Comparison of ENCODE assay signal across 15 mouse cellular contexts in the genomic region with DNA sequence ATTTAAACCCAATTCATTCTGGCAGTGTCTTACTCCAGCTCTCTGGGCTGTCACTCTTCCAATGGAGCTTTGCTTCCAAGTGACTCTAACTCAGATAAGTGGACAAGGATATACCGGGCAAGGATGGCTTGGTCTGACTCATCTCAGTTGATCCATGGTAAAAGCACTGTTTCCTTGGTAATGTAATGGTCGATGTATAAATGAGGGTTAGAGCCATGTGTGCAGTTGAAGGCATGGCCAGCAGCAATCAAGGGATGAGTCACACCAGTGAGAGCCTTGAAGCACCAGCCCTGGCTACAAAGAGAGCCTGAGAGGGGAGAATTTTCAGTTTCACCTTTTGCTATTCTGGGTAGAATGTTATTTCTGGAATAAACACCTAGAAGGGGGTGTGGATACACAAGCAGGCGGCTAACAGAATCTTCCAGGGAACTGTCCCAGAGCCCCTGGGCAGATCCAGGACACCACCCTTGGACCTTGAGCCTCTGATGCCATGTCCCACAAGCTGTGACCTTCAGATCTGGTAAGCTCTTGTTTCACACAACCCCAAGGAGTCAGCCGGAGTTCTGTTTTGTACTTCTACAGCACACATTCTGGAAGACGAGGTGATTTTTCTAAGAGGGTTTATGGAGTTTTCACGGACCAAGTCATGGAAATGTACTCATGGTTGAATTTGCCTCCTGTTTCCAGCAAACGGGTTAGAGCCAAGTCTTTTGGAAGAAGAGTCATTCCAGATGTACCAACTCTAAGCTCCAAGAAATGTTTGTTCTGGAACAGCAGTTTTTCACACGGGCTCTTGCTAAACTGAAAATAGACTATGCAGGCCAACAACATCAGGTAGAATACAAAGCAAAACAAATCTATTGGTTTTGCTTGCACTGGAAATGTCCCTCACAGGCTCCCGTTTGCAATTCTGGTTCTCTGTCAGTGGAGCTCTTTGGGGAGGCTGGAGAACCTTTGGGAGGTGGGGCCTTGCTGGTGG.
A peak's percentile ranks its signal among the peaks of the same experiment; 100 is the strongest.
DNase-seq lines count a peak whose midpoint lies in the region; ATAC-seq and TF ChIP-seq lines count a peak whose summit lies in the region.
"Had no signal": no experiment of that assay in that cellular context is flagged by ENCODE, and none has a peak within 500 bp of the region (broad histone marks: within the 10 kb centered on the region; RNA-seq: fewer than 3 reads in every experiment).

No protein-coding gene starts in this region.

- no peak for TF ChIP-seq CTCF in stomach, postnatal 0 days (IDR thresholded peaks at IDR 0.05; ENCODE audit: low read depth)

- no peak for TF ChIP-seq EP300 in stomach, postnatal 0 days (optimal IDR thresholded peaks at IDR 0.05)

- no peak overlapping the region for H3K9ac ChIP-seq in heart, embryonic 12.5 days
- no peak overlapping the region for H3K9ac ChIP-seq in stomach, postnatal 0 days (ENCODE audit: low read length)
- no peak overlapping the region for H3K9ac ChIP-seq in kidney, embryonic 15.5 days
- no peak overlapping the region for H3K9ac ChIP-seq in hindbrain, embryonic 14.5 days
- H3K9ac ChIP-seq: embryonic facial prominence, embryonic 13.5 days; neural tube, embryonic 13.5 days had no signal

- no peak overlapping the region for H3K27ac ChIP-seq in heart, embryonic 12.5 days (ENCODE audit: poor library complexity, severe bottlenecking)
- no peak overlapping the region for H3K27ac ChIP-seq in stomach, postnatal 0 days (replicated peaks)
- no peak overlapping the region for H3K27ac ChIP-seq in kidney, embryonic 15.5 days
- H3K27ac ChIP-seq in hindbrain, embryonic 14.5 days, result no peak overlapping the region
- H3K27ac ChIP-seq: embryonic facial prominence, embryonic 13.5 days; neural tube, embryonic 13.5 days had no signal

- H3K27me3 ChIP-seq in heart, embryonic 12.5 days (replicated peaks), result no peaks in the 10 kb centered on the region
- H3K27me3 ChIP-seq in stomach, postnatal 0 days (ENCODE audit: control insufficient read depth, insufficient read depth, low read length), result no peaks in the 10 kb centered on the region
- 0 out of 2 replicates have a peak, but pooled peaks cover 1% of the 10 kb centered on the region for H3K27me3 ChIP-seq in kidney, embryonic 15.5 days
- no peaks in the 10 kb centered on the region for H3K27me3 ChIP-seq in hindbrain, embryonic 14.5 days (ENCODE audit: control insufficient read depth, insufficient read depth, low read length)
- H3K27me3 ChIP-seq: embryonic facial prominence, embryonic 13.5 days; neural tube, embryonic 13.5 days had no signal

- peak; percentile 12 to 23 for DNase-seq in cerebellum, adult 18-20 months
- DNase-seq in cerebellum, adult 11 months, result no peak
- peak; percentile 47 for DNase-seq in heart, adult 8-10 months (ENCODE audit: low spot score)
- DNase-seq in cerebellum, postnatal 14 days, result peak; percentile 5 to 10
- DNase-seq in stomach, postnatal 0 days (ENCODE audit: low spot score), result no peak
- no peak for DNase-seq in hindbrain, embryonic 14.5 days (ENCODE audit: low spot score)
- DNase-seq: kidney, postnatal 10 days; lung, adult 18-20 months; thymus, adult 18-20 months had no signal

- H3K4me1 ChIP-seq in heart, embryonic 12.5 days (replicated peaks), result no peaks in the 10 kb centered on the region
- no peaks in the 10 kb centered on the region for H3K4me1 ChIP-seq in stomach, postnatal 0 days (replicated peaks; ENCODE audit: control insufficient read depth, insufficient read depth)
- H3K4me1 ChIP-seq in kidney, embryonic 15.5 days, result no peaks in the 10 kb centered on the region
- H3K4me1 ChIP-seq in hindbrain, embryonic 14.5 days (replicated peaks; ENCODE audit: control insufficient read depth, insufficient read depth, low read length), result no peaks in the 10 kb centered on the region
- H3K4me1 ChIP-seq: embryonic facial prominence, embryonic 13.5 days had no signal

- ATAC-seq in heart, embryonic 12.5 days (ENCODE audit: insufficient number of reproducible peaks, low FRiP score), result no peak
- ATAC-seq in stomach, postnatal 0 days (ENCODE audit: low FRiP score, low TSS enrichment), result peak; percentile 69
- ATAC-seq in kidney, embryonic 15.5 days (replicated peaks; ENCODE audit: low FRiP score), result no peak
- no peak for ATAC-seq in hindbrain, embryonic 14.5 days (ENCODE audit: low FRiP score)
- ATAC-seq: activated CD4-positive, CD25-positive, alpha-beta regulatory T cell, adult 4 months; midbrain, embryonic 16.5 days had no signal

- H3K4me3 ChIP-seq in heart, embryonic 12.5 days, result no peak overlapping the region
- no peak overlapping the region for H3K4me3 ChIP-seq in stomach, postnatal 0 days (ENCODE audit: low read depth, low read length)
- no peak overlapping the region for H3K4me3 ChIP-seq in kidney, embryonic 15.5 days (replicated peaks)
- no peak overlapping the region for H3K4me3 ChIP-seq in hindbrain, embryonic 14.5 days (replicated peaks; ENCODE audit: low read length)
- H3K4me3 ChIP-seq: embryonic facial prominence, embryonic 13.5 days; neural tube, embryonic 13.5 days had no signal

- no peaks in the 10 kb centered on the region for H3K36me3 ChIP-seq in heart, embryonic 12.5 days
- H3K36me3 ChIP-seq in stomach, postnatal 0 days (ENCODE audit: control insufficient read depth, insufficient read depth, low read length), result no peaks in the 10 kb centered on the region
- H3K36me3 ChIP-seq in kidney, embryonic 15.5 days, result no peaks in the 10 kb centered on the region
- no peaks in the 10 kb centered on the region for H3K36me3 ChIP-seq in hindbrain, embryonic 14.5 days (replicated peaks; ENCODE audit: control insufficient read depth, insufficient read depth)
- H3K36me3 ChIP-seq: embryonic facial prominence, embryonic 13.5 days; neural tube, embryonic 13.5 days had no signal

- 76% methylated on average over 9 of the region's 9 CpGs for WGBS in heart, embryonic 12.5 days
- WGBS in stomach, postnatal 0 days, result 71% methylated on average over 9 of the region's 9 CpGs
- WGBS in kidney, embryonic 15.5 days, result 90% methylated on average over 9 of the region's 9 CpGs
- 93% methylated on average over 9 of the region's 9 CpGs for whole genome bisulfite sequencing in hindbrain, embryonic 14.5 days

- H3K9me3 ChIP-seq in heart, embryonic 12.5 days (replicated peaks), result no peaks in the 10 kb centered on the region
- no peaks in the 10 kb centered on the region for H3K9me3 ChIP-seq in stomach, postnatal 0 days (ENCODE audit: control insufficient read depth, low read length)
- H3K9me3 ChIP-seq in kidney, embryonic 15.5 days (replicated peaks), result no peaks in the 10 kb centered on the region
- no peaks in the 10 kb centered on the region for H3K9me3 ChIP-seq in hindbrain, embryonic 14.5 days (ENCODE audit: control insufficient read depth, low read length)
- H3K9me3 ChIP-seq: embryonic facial prominence, embryonic 13.5 days; neural tube, embryonic 13.5 days had no signal

- H3K4me2 ChIP-seq in heart, embryonic 12.5 days, result no peak overlapping the region
- H3K4me2 ChIP-seq in stomach, postnatal 0 days (replicated peaks; ENCODE audit: low read depth), result no peak overlapping the region
- H3K4me2 ChIP-seq in kidney, embryonic 15.5 days, result no peak overlapping the region
- no peak overlapping the region for H3K4me2 ChIP-seq in hindbrain, embryonic 14.5 days (replicated peaks)
- H3K4me2 ChIP-seq: embryonic facial prominence, embryonic 13.5 days; neural tube, embryonic 13.5 days had no signal

Comparison
In these comparisons a context has a peak if more than half of its experiments do, and no peak if none do; other contexts are left out.
1. DNase-seq: peak in cerebellum, adult 18-20 months (2 of 2), heart, adult 8-10 months (single experiment) and cerebellum, postnatal 14 days (2 of 2); none in cerebellum, adult 11 months (single experiment), stomach, postnatal 0 days (single experiment) and hindbrain, embryonic 14.5 days (single experiment).